Mouse (Mus musculus) heart, postnatal 0 days (tissue): ENCODE measurements around the gene Myo18b. TPM values are rescaled to one million over a fixed set of nuclear protein-coding genes. Genes with fewer than 3 reads are reported as not detected.

Experiments
- ATAC-seq: fragments of 200-750 bp; cut with Nextera tagmentation; 2 replicates; pipeline ENCODE4 v1.8.0; 2017; ENCODE audit warnings: low read depth, moderate number of reproducible peaks, moderate library complexity; ENCODE audit not compliant: insufficient read depth
- DNase-seq: peaks from one replicate; pipeline ENCODE4 v3.0.0-alpha.2; 2016; ENCODE audit warnings: low spot score
- H3K27ac ChIP-seq: fragments of 300-500 bp; sonication (generic); 2 replicates; pipeline ENCODE4 v1.5.1; 2014; ENCODE audit warnings: low read depth, mild to moderate bottlenecking
- H3K27me3 ChIP-seq: fragments of 300-500 bp; sonication (generic); 2 replicates; pipeline ENCODE4 v1.6.1; 2014; ENCODE audit warnings: low read length, mixed read lengths; ENCODE audit not compliant: control insufficient read depth, insufficient read depth
- H3K36me3 ChIP-seq: fragments of 300-500 bp; sonication (generic); replicated peaks from 2 replicates; pipeline ENCODE4 v1.6.1; 2014; ENCODE audit warnings: low read length, mixed read lengths; ENCODE audit not compliant: control insufficient read depth, insufficient read depth
- H3K4me1 ChIP-seq: fragments of 300-500 bp; sonication (generic); 2 replicates; pipeline ENCODE4 v1.6.1; 2014; ENCODE audit warnings: antibody characterized with exemption; ENCODE audit not compliant: control insufficient read depth, insufficient read depth
- H3K4me2 ChIP-seq: fragments of 300-500 bp; sonication (generic); 2 replicates; pipeline ENCODE4 v1.6.1; 2014; ENCODE audit warnings: low read depth, mild to moderate bottlenecking, low read length, moderate library complexity
- H3K4me3 ChIP-seq: fragments of 300-500 bp; sonication (generic); 2 replicates; pipeline ENCODE4 v1.5.1; 2014; ENCODE audit warnings: low read depth, low read length
- H3K9ac ChIP-seq: fragments of 300-500 bp; sonication (generic); replicated peaks from 2 replicates; pipeline ENCODE4 v1.6.1; 2014; ENCODE audit warnings: low read depth, low read length, mixed read lengths
- H3K9me3 ChIP-seq: fragments of 300-500 bp; sonication (generic); replicated peaks from 2 replicates; pipeline ENCODE4 v1.6.1; 2016; ENCODE audit warnings: low read length; ENCODE audit not compliant: control insufficient read depth
- CTCF ChIP-seq: IDR thresholded peaks from 2 replicates; pipeline ENCODE4 v1.5.1; 2016; ENCODE audit warnings: antibody characterized with exemption, control low read depth, low read depth
- EP300 ChIP-seq: IDR thresholded peaks from 2 replicates; pipeline ENCODE4 v1.6.1; 2016; ENCODE audit warnings: antibody characterized with exemption, low read depth
- WGBS: fragments of 180-500 bp; shearing (Covaris S2); extraction: QIAGEN DNeasy Blood & Tissue Kit; methylation state at CpG from one replicate; pipeline ENCODE4 v1.1.7; 2014; 5-methylcytosine and 5-hydroxymethylcytosine counted together
- polyA plus RNA-seq: library from polyadenylated mRNA; unstranded; fragments of >200 nt; fragmentation: Nextera tagmentation; extraction: Ambion mirVana; gene quantifications from 2 replicates; pipeline ENCODE4 v1.2.1, GENCODE M21; 2015
- total RNA-seq: library from RNA; depleted of rRNA; stranded (reverse); fragments of >200 nt; gene quantifications from 2 replicates; pipeline ENCODE4 v1.2.3, GENCODE M21; 2014; ENCODE audit warnings: low replicate concordance

Gene Myo18b
- total and polyA plus RNA-seq, 2 experiments from 2014 or later: 26.5 to 110 TPM

- H3K9ac ChIP-seq: no peak overlapping the region
- no peak overlapping the region for H3K4me2 ChIP-seq
- H3K9me3 ChIP-seq: no peaks in the 10 kb centered on the region
- H3K27me3 ChIP-seq: no peaks in the 10 kb centered on the region
- H3K36me3 ChIP-seq: peaks cover 52% of the 10 kb centered on the region
- DNase-seq (no peak), ATAC-seq (no peak)
- 83% methylated on average over 11 of the region's 11 CpGs for WGBS
- no peaks in the 10 kb centered on the region for H3K4me1 ChIP-seq
- no peak overlapping the region for H3K27ac ChIP-seq
- no peak overlapping the region for H3K4me3 ChIP-seq
- TF ChIP-seq CTCF (no peak), EP300 (no peak)
Measured at GRCm38 (mm10) chr5:112846146-112846545, 50.0 kb downstream of the Myo18b start.

- Histone ChIP-seq H3K9ac (no peak overlapping the region), H3K27me3 (no peaks in the 10 kb centered on the region), H3K4me1 (no peaks in the 10 kb centered on the region), H3K4me3 (no peak overlapping the region), H3K27ac (no peak overlapping the region), H3K36me3 (peaks cover 68% of the 10 kb centered on the region), H3K9me3 (no peaks in the 10 kb centered on the region), H3K4me2 (no peak overlapping the region)
- ATAC-seq: no peak
- DNase-seq: no peak
- WGBS: 91% methylated on average over 3 of the region's 3 CpGs
- no peak for TF ChIP-seq EP300
- TF ChIP-seq CTCF: no peak
Measured at GRCm38 (mm10) chr5:112844460-112844859, 51.7 kb downstream of the Myo18b start.

- Histone ChIP-seq H3K4me3 (no peak overlapping the region), H3K9ac (no peak overlapping the region), H3K27me3 (no peaks in the 10 kb centered on the region), H3K4me2 (no peak overlapping the region), H3K36me3 (peaks cover 70% of the 10 kb centered on the region), H3K9me3 (no peaks in the 10 kb centered on the region), H3K4me1 (no peaks in the 10 kb centered on the region), H3K27ac (no peak overlapping the region)
- WGBS: 49% methylated on average over 6 of the region's 6 CpGs
- ATAC-seq (no peak), DNase-seq (no peak)
- TF ChIP-seq CTCF (no peak), EP300 (no peak)
Measured at GRCm38 (mm10) chr5:112843676-112844257, 52.4 kb downstream of the Myo18b start.

- Histone ChIP-seq H3K9ac (no peak overlapping the region), H3K27me3 (no peaks in the 10 kb centered on the region), H3K4me2 (no peak overlapping the region), H3K9me3 (no peaks in the 10 kb centered on the region), H3K4me1 (no peaks in the 10 kb centered on the region), H3K4me3 (no peak overlapping the region), H3K27ac (no peak overlapping the region), H3K36me3 (peaks cover 81% of the 10 kb centered on the region)
- ATAC-seq (no peak), DNase-seq (no peak)
- WGBS: 90% methylated on average over 5 of the region's 5 CpGs
- no peak for TF ChIP-seq CTCF
- TF ChIP-seq EP300: no peak
Measured at GRCm38 (mm10) chr5:112842696-112843095, 53.5 kb downstream of the Myo18b start.

GRCm38 (mm10) chr5:112841850-112842249 lies 54.3 kb downstream of the Myo18b start:
- no peak overlapping the region for H3K9ac ChIP-seq
- H3K27ac ChIP-seq: no peak overlapping the region
- no peaks in the 10 kb centered on the region for H3K27me3 ChIP-seq
- no peak overlapping the region for H3K4me3 ChIP-seq
- DNase-seq: no peak
- peaks cover 89% of the 10 kb centered on the region for H3K36me3 ChIP-seq
- no peaks in the 10 kb centered on the region for H3K9me3 ChIP-seq
- no peak overlapping the region for H3K4me2 ChIP-seq
- no peaks in the 10 kb centered on the region for H3K4me1 ChIP-seq
- no peak for TF ChIP-seq CTCF
- no peak for TF ChIP-seq EP300
- ATAC-seq: no peak
- WGBS: 47% methylated on average over 6 of the region's 6 CpGs

- Histone ChIP-seq H3K27ac (no peak overlapping the region), H3K4me1 (no peaks in the 10 kb centered on the region), H3K27me3 (no peaks in the 10 kb centered on the region), H3K9me3 (no peaks in the 10 kb centered on the region), H3K4me3 (no peak overlapping the region), H3K9ac (no peak overlapping the region), H3K36me3 (peaks cover 94% of the 10 kb centered on the region), H3K4me2 (no peak overlapping the region)
- no peak for TF ChIP-seq EP300
- no peak for TF ChIP-seq CTCF
- ATAC-seq (no peak), DNase-seq (no peak)
Measured at GRCm38 (mm10) chr5:112834896-112835295, 61.3 kb downstream of the Myo18b start.
